Mouse (Mus musculus): ENCODE data around the gene Bri3.

Bri3 gene

DNA sequence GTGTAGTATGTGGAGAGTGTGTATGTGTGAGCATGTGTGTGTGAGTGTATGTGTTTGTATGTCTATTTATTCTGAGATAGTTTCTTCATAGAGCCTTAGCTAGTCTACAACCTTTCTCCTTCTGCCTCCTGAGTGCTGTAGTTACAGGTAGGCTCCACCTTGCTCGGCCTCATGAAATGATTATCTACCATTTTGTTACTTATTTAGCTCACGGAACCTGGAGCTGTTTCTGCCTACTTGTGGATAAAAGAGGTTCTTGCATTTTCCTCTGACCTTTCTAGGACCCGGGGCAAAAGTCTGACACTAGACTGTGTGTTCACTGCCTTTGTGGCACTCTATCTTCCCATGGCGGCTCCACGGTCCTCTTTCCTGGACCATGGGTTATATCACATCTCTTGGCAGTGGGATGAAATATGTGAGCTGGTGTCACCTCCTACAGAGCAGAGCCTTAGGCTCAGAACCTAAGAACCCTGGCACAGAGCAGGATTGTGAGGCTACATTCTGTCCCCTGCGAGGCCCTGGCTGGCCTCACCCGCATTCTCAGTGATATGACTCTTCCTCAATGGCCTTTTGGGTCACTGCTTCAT, at the start of gene Bri3:
Gene Bri3, plus strand, starts transcription at position 537 of the 587 bp plus-strand sequence.
- no peak for DNase-seq (ENCODE audit: low spot score)

DNA sequence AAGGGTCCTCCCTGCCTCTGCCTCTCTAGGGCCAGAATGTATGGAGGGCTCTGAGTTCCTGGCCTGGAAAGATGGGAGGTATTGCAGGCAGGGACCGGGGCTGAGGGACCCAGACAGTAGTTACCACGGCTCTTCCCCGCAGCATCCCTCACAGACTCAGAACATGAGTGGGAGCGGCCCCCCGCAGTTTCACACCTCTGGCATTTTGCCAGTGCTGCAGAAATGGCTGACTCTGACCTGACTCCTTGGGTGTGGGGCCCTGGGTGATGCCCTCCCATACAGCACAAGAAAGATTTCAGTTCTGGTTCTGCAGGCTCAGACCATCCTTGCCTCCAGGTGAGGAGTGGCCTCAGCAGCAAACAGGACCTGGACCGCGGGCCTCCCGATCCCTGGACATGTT, 48.7 kb upstream of the Bri3 start:
- DNase-seq (ENCODE audit: low spot score): no peak

DNA sequence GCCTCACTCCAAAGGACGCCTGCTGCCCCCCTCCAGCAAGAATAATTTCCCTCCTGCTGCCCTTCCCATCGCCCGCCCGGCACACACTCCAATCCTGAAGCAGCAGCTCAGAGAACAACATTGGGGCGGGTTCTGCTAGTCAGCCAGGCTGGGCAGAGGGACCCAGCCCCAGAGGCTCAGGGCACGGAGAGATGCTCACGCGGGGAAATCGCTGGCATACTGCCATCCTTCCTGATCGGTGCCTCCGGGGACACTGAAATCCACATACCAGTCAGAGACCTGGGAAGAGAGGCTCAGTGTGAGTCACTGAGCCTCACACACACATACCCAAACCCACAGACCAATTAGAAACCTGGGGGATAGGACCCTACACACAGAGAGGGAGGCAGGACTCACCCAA, 43.6 kb upstream of the Bri3 start:
- DNase-seq (ENCODE audit: low spot score): no peak

DNA sequence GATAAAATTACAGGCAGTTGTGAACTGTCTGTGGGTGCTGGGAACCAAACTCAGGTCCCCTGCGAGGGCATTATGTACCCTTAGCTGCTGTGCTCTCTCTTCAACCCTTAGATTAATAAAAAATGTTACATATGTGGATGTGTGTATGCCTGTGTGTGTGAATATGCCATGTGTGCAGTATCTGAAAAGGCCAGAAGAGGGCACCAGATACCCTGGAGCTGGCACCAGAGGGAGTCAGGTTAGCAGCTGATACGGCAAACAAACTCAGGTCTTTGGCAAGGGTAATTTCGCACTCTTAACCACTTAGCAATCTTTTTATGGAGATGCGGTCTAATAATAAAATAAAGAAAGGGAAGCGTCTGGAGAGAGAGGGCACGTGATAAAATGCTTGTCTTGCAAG, 41.8 kb upstream of the Bri3 start:
- no peak for DNase-seq (ENCODE audit: low spot score)

DNA sequence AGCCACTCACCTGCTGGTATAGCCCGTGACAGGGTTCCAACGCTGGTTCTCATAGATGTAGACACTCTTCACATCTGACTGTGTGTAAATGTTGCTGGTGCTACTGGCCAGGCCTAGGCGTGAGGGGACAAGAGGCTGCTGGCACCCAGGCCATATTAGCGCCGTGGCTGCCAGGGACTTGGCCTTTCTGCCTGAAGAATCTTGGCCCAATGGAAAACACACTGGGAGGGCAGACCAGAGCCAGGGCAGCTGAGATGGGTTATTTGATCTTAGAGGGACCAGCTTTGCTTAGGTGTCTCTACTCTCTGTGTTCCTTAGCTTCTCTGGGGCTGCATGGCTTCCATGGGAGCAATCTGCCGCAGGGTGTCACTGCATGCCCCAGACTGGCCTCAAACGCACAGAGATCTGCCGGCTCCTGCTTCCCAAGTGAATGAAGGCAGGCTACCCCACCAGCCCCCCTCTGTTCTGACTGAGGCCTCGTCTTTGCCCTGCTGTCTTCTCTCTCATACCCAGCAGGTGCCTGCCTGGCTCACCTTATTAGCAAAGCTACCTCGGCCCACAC, 40.8 kb upstream of the Bri3 start:
- no peak for DNase-seq (ENCODE audit: low spot score)

DNA sequence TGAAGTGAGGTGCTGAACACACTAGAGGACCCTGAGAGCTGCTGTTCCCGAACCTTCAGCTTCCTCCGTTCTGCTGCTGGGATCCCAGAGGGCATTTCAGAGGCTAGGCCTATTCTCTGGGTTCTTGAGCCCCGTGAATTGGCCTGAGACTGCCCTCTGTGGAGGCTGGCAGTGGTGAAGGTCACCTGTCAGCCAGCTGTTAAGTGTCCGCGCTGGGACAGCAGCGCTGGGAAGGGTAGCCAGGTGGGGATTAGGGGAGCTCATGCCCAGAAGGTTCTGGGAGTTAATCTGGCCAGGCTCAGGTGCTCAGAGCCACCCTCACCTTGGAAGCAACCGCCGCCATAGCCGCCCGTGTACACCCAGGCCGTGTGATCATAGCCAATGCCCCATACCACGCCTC, 39.9 kb upstream of the Bri3 start:
- DNase-seq (ENCODE audit: low spot score): no peak

DNA sequence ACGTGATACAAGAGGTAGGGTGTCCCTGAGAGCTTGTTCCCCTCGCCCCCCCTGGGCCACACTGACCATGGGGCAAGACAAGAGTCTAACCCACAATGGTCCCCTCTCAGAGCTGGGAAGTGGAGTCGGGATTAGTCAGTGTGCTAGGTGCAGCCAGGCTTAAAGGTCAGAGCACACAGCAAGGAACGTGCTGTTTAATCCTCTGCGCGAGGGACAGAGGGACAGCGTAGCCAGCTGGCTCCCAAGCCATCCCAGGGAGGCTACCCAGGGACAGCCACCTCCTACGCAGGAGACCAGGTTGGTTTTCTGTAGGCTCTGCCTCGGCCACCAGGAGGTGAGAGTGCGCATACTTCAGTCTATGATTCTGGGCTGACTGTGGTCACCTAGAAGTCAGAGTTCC, 39.3 kb upstream of the Bri3 start:
- DNase-seq (ENCODE audit: low spot score): no peak

DNA sequence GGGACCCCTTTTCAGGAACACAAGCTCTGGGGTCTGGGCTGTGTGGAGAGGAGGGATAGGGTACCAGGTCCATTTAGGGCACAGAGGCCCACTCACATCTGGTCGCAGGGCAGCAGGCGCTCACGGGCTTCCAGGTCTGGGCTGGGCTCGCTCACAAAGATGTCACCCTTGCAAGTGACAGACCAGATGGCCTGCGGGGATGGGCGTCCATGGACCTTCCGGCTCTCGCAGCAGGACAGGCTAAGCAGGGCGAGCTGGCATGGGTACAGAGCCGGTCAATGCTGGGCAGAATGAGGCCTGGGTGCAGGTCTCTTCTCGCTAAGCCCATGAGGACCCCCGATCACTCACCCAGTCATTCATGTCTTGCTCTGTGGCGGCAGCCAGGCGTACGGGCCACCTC, 38.2 kb upstream of the Bri3 start:
- no peak for DNase-seq (ENCODE audit: low spot score)

DNA sequence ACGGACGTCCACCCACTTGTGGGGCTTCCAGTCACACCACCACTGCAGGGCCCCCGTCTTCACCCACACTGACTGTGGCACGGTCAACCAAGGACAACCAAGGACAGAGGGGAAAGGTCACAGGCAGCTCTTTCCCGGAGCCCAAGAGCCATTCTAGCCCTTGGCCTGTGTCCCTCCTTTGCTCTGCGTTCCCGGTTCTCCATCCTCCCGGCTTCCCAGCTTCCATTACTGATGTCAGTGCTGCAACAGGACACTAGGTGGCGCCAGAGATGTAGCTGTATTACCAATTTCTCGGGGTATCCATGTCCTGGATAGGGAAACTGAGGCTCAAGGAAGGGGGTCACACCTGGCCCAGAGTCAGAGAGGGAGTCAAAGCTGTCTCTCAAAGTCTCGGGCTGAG, 36.8 kb upstream of the Bri3 start:
- peak; percentile 64 for DNase-seq (ENCODE audit: low spot score)

DNA sequence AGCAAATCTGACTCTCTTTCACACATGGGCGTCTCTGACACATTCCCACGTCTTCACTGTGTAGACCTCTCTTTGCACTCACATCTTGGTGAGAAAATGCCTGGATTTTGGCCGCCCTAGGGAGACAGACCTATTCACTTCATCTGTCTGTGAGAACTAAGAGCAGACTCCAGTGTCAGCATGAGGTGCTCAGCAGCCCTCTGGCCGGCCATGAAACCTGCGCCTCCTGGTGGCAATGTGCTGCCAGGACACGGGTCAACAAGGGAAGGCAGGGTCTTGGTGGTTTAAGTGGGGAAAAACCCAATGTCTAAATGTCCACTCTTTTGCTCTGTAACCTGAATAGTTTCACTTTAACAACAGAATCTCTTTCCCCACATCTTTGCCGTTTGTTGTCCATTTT, 29.8 kb upstream of the Bri3 start:
- peak; percentile 77 for DNase-seq (ENCODE audit: low spot score)

DNA sequence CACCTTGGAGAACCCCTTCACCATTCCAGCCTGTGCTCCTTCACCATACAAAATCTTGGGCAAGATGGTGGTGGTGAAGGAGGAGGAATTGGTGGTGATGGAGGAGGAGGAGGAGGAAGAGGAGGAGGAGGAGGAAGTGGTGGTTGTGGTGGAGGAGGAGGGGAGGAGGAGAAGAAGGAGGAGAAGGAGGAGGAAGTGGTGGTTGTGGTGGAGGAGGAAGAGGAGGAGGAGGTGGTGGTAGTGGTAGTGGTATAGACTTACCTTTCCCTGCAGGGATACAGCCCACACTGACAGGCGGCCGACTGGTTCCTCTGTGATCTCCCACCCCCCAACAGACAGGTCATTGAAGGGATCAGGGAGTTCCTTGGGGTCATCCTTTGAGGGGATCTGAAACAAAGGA, 28.2 kb upstream of the Bri3 start:
- no peak for DNase-seq (ENCODE audit: low spot score)

DNA sequence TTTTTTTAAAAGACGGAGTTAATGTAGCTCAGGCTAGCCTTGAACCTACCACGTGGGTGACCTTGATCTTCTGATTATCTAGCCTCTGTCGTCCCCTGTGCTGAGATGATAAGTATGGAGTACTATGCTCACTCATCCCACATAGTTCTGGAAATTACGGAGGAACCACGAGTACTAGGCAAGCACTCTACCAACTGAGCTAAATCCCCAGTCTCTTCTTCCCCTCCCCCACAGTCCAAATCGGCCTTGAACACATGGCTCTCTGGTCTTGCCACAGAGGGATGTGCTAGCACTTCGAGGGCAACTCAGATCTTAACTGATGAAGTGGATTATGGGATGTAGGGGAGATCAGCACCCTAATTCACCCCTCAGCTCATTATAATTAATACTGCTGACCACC, 26.2 kb upstream of the Bri3 start:
- no peak for DNase-seq (ENCODE audit: low spot score)

DNA sequence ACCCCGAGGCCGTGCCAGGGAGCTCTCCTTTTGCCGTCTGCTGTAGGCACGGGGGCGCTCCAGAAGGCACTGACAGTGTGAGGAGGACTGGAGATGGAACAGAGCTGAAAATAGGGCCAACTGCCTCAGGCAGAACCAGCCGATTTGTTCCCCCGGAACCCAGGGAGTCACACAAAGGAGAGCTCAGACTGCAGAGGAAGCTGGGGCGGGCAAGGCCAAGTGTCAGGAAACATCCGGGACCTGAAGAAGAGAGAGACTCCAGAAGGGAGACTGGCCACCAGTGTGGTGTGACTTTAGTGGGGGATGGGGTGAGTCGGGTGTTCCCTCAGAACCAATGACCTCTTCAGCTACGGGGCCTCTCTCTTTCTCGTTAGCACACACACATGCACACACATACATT, 24.9 kb upstream of the Bri3 start:
- DNase-seq (ENCODE audit: low spot score): peak; percentile 36

DNA sequence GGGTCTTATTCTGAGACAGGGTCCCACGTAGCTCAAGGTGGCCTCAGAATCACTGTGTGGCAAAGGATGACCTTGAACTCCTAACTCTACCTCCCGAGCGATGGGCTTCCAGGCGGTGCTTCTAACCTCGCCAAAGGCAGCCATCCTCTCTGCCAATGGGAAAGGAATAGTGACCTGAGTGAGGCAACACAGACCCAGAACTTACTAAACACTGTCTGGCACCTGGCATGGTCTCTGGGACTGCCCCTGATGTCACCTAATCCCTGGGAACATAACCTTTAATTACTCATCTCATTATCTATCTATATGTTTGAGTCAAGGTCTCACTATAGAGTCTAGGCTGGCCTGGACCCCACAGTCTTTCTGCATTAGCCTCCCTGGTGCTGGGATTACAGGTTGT, 24.3 kb upstream of the Bri3 start:
- DNase-seq (ENCODE audit: low spot score): no peak

DNA sequence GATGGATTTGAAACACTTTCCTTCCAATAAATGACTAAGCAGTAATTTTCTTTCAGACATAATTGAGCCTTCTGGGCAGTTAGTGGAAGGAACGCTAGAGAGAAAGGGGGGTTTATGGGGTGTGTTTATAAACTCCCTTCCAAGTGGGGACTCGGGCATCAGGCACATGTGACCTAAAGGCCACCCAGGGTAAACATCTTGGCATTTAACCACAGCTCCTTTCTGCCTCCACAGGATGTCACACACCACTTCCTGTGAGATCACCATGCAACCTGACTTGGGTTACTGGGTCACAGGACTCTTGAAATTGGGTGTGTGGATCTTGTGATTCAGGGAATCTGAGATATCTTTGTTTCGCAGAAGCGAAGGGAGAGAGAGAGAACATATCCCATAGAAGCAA, 22.9 kb upstream of the Bri3 start:
- no peak for DNase-seq (ENCODE audit: low spot score)

DNA sequence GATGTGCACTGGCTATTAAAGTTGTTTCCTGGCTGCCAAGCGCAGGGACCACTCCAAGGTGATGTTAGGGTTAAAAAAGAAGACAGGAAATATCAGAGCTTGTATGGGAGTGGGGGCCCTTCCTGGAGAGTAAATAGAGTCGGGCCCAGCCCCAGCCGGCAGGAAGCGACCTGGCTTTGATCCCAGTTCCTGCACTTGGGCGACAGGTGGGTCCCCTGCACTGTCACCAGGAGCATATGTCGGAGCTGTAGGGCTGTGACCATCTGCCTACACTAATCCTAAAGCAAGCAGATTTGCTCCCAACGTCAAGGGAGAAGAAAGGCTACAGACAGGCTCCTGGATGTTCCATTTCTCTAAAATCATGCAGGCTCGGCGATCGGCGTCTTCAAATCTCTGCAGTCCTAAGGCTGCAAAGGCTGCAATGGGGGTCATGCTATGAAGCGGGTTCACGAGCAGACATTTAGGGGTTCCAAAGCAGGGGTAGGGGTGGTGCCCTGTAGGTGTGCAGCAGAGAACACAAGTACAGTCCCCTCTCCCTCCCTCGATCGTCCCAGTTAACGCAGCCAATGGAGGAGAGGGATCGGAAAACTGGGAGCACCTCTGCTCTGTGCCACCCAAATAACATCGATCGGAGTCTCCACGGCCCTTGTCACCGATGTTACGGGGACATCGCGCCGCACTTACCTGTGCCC, 21.3 kb upstream of the Bri3 start:
- DNase-seq (ENCODE audit: low spot score): peak; percentile 14

DNA sequence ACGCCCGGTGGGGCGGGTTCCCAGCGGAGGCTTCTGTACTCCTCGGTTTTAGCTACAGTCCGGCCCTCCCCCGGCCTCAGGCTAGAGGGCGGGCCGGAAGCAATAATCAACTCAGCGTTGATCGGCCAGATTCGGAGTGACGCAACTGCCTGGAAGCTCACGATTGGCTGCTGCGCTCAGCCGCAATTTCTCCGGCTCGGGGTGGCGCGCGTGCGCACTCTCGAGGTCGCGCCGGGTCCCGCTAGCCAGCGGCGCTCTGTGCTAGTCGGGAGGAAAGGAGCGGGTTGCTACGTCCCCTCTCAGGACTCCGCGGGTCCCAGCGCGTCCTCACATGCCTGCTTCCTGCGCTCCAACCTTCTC, 20.8 kb upstream of the Bri3 start, which contains the start of gene Tecpr1:
Gene Tecpr1, minus strand, starts transcription at position 113 of the 360 bp plus-strand sequence.
- peak; percentile 96 for DNase-seq (ENCODE audit: low spot score)

DNA sequence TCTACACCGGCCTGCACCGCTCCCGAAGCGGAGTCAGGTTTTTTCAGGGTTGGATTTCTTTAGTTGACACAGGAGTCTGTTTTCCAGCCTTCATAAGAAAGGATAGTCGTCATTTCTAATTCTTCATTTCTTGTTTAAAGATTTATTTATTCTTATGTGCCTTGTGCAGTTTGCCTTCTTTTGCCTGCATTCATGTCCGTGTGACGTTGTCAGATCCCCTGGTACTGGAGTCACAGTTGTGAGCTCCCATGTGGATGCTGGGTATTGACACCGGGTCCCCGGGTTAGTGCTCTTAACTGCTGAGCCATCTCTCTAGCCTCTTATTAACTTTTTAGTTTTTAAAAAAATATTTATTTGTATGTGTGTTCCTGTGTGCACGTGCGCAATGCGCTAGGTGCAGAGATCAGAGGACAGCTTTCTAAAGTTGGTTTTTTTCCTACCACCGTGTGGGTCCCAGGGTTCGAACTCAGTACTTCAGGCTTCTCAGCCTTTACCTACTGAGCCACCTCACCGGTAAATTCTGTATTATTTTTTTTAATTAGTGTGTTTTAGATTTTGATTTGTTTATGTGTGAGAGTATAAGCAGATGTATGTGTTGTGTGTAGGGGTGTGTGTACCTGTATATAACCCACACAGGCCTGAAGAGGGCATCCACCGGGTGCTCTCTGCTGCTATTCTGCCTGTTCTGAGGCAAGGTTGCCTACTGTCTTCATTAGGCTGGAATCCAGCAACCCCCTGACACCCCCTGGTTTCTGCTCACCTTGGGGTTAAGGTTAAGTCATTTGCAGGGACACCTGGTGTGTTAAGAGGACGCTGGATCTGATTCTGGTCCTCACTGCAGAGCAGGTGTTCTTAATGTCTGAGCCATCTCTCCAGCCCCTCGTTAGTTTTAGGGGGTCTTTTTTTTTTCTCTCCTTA, 20.1 kb upstream of the Bri3 start:
- no peak for DNase-seq (ENCODE audit: low spot score)

DNA sequence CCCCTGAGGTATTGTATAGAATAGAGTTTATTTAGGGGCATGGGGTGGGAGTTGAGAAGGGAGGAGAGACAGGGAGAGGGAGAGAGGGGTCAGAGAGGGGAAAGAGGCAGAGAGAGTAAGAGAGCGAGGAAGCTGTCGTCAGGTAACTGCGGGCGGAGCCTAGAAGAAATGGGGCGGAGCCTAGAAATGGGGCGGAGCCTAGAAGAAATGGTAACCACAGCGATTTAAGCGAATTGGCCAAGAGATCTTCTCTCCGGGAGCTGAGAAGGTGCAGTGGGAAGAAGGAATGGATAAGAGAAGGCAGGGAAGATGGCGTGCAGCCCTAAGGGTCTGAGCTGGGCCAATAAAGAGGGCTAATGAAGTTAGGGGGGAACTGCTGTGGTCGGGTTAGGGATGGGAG, 18.0 kb upstream of the Bri3 start:
- DNase-seq (ENCODE audit: low spot score): no peak

DNA sequence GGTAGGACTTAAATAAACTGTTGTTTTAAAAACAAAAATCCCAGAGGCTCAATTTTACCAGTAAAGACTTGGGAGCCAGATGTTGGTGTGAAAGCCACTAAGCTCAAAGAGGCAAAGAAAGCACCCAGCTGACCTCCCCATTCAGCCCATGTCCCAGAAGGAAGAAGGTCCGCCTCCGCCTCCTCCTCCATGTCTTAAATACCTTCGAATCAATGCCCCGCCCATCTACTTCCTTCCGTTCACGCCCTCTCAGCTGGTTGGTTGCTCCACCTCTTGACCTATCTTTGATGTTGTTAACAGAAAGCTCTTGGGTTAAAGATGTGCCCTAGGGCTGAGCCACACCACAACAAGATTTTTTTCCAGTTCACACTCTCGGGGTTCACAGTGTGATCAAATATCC, 14.0 kb upstream of the Bri3 start:
- DNase-seq (ENCODE audit: low spot score): no peak

DNA sequence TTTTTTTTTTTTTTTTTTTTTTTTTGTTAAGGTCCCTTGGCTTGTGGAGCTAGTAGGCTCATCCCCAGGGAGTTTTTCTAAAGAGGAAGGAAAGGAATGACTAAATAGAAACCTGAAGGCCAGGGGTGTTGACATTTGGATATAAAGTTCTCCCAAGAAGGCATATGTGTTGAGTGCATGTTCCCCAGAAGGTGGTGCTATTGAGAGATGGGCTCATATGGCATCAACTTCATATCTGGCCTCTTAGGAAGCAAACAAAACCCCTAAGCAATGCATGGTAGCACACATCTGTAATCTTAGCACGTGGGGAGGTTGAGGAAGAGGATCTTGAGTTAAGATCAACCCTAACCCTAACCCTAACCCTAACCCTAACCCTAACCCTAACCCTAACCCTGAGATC, 12.8 kb upstream of the Bri3 start:
- DNase-seq (ENCODE audit: low spot score): no peak

DNA sequence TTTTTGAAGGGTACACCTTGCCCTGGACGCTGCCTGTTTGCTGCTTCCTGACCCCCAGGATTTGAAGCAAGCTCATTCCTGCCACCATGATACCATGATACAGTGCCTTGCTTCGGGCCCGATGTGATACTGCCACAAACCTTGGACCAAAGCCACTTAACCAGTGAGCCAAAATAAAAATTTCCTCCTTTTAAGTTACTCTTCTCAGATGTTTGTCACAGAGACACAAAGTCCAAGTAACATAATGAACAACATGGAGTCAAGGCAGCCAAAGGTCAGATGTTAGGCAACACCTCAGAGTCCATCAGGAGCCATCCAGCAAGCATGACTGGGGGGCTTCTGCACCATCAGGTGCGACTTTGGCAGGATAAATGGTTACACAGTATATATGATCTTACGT, 11.7 kb upstream of the Bri3 start:
- no peak for DNase-seq (ENCODE audit: low spot score)

DNA sequence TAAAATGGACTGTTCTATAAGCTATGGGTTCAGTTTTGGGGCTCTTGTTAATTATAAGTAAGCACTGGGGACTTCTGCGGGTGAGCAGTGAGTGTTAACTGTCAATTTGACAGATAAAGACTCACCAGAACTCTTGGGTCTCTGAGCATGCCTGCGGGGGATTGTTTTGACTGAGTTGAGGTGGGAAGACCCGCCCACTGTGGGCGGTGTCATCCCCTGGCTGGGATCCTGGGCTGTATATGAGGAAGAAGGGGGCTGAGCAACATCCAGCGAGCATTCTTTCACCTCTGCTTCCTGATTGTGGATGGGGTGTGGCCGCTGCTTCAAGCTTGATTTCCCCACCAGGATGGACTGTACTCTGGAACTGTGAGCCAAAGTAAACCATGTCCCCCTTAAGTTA, 10.0 kb upstream of the Bri3 start:
- DNase-seq (ENCODE audit: low spot score): no peak
